Mouse (Mus musculus): Measurements from ENCODE around the gene Il1rl1.

GRCm38 (mm10) chr1:40475697-40476096 is 46.3 kb downstream of the Il1rl1 start:
- TF ChIP-seq CTCF (IDR thresholded peaks at IDR 0.05; ENCODE audit: low read depth) (no peak), EP300 (IDR thresholded peaks at IDR 0.05; ENCODE audit: low read depth) (no peak)
